Mouse (Mus musculus) liver, embryonic 14.5 days (tissue): ENCODE data around the gene Mei4. TPM values are rescaled to one million over a fixed set of nuclear protein-coding genes. Genes with fewer than 3 reads are reported as not detected.

Experiments used
- ATAC-seq: fragments of 200-750 bp; cut with Nextera tagmentation; 2 replicates; pipeline ENCODE4 v1.8.0; 2017; ENCODE audit warnings: moderate number of reproducible peaks, mild to moderate bottlenecking, moderate library complexity; ENCODE audit not compliant: insufficient read depth
- DNase-seq, 3 experiments: peaks; one replicate each; pipeline ENCODE4 v3.0.0-alpha.2; 2012 to 2013; ENCODE audit warnings: low read depth in 3 of 3, low spot score in 3 of 3
- H3K27ac ChIP-seq: fragments of 300-500 bp; sonication (generic); 2 replicates; pipeline ENCODE4 v1.5.1; 2014; ENCODE audit warnings: moderate library complexity, mild to moderate bottlenecking, control low read depth, inconsistent platforms
- H3K27me3 ChIP-seq: fragments of 300-500 bp; sonication (generic); 2 replicates; pipeline ENCODE4 v1.6.1; 2014; ENCODE audit warnings: mild to moderate bottlenecking, low read length, moderate library complexity; ENCODE audit not compliant: control insufficient read depth, insufficient read depth
- H3K36me3 ChIP-seq: fragments of 300-500 bp; sonication (generic); replicated peaks from 2 replicates; pipeline ENCODE4 v1.6.1; 2014; ENCODE audit warnings: low read depth; ENCODE audit not compliant: control insufficient read depth, insufficient read depth
- H3K4me1 ChIP-seq, 2 experiments: fragments of 200-500 bp in 1 of 2; fragments of 300-500 bp in 1 of 2; sonication (generic) in 1 of 2; replicated peaks; 2 replicates each; pipeline ENCODE4 v1.6.1; 2012 to 2014; ENCODE audit warnings: antibody characterized with exemption in 1 of 2, inconsistent platforms in 1 of 2, low read length in 1 of 2; ENCODE audit not compliant: control insufficient read depth in 2 of 2, insufficient read depth in 2 of 2
- H3K4me2 ChIP-seq: fragments of 300-500 bp; sonication (generic); 2 replicates; pipeline ENCODE4 v1.6.1; 2014; ENCODE audit warnings: low read depth, mild to moderate bottlenecking, control low read depth, moderate library complexity
- H3K4me3 ChIP-seq, 2 experiments: fragments of 200-500 bp in 1 of 2; fragments of 300-500 bp in 1 of 2; sonication (generic) in 1 of 2; 2 replicates each; pipeline ENCODE4 v1.5.1; 2012 to 2014; ENCODE audit warnings: low read depth in 2 of 2, low read length in 2 of 2, mild to moderate bottlenecking in 2 of 2, control low read depth in 1 of 2, inconsistent platforms in 1 of 2, moderate library complexity in 1 of 2; ENCODE audit not compliant: insufficient read depth in 1 of 2
- H3K9ac ChIP-seq: fragments of 300-500 bp; sonication (generic); replicated peaks from 2 replicates; pipeline ENCODE4 v1.6.1; 2014; ENCODE audit warnings: mild to moderate bottlenecking, control low read depth, moderate library complexity
- H3K9me3 ChIP-seq: fragments of 300-500 bp; sonication (generic); 2 replicates; pipeline ENCODE4 v1.6.1; 2016; ENCODE audit warnings: low read length, mixed read lengths; ENCODE audit not compliant: control insufficient read depth
- CTCF ChIP-seq: IDR thresholded peaks from 2 replicates; pipeline ENCODE4 v1.5.1; 2016; ENCODE audit warnings: antibody characterized with exemption, low read depth, control low read depth
- EP300 ChIP-seq: IDR thresholded peaks from 2 replicates; pipeline ENCODE4 v1.6.1; 2016; ENCODE audit warnings: antibody characterized with exemption, low read depth
- WGBS: fragments of 180-500 bp; shearing (Covaris S2); extraction: QIAGEN DNeasy Blood & Tissue Kit; methylation state at CpG from one replicate; pipeline ENCODE4 v1.1.7; 2014; ENCODE audit not compliant: insufficient replicate concordance; 5-methylcytosine and 5-hydroxymethylcytosine counted together
- polyA plus RNA-seq, 2 experiments: library from polyadenylated mRNA; depleted of rRNA in 1 of 2; stranded (reverse) in 1 of 2; unstranded in 1 of 2; fragments of >200 nt; fragmentation: Nextera tagmentation in 1 of 2; extraction: Ambion mirVana in 1 of 2; gene quantifications; 2 replicates each; pipeline versions ENCODE4 v1.2.1 to v1.2.3; 2012 to 2014

The Mei4 gene
- polyA plus RNA-seq, 2 experiments, result 0.11 to 0.30 TPM

GRCm38 (mm10) chr9:82136119-82136518, 272.6 kb downstream of the Mei4 start:
- H3K4me1 ChIP-seq, result no peaks in the 10 kb centered on the region
- H3K36me3 ChIP-seq, result no peaks in the 10 kb centered on the region
- ATAC-seq, result no peak
- no peak overlapping the region for H3K4me2 ChIP-seq
- H3K9ac ChIP-seq, result no peak overlapping the region
- no peak overlapping the region for H3K27ac ChIP-seq
- no peak for DNase-seq
- H3K27me3 ChIP-seq, result no peaks in the 10 kb centered on the region
- TF ChIP-seq CTCF (no peak), EP300 (no peak)
- no peaks in the 10 kb centered on the region for H3K9me3 ChIP-seq
- H3K4me3 ChIP-seq, result no peak overlapping the region

- no peak overlapping the region for H3K4me3 ChIP-seq
- H3K27ac ChIP-seq, result no peak overlapping the region
- H3K9ac ChIP-seq, result no peak overlapping the region
- DNase-seq (no peak), ATAC-seq (no peak)
- no peak overlapping the region for H3K4me2 ChIP-seq
- no peaks in the 10 kb centered on the region for H3K27me3 ChIP-seq
- no peaks in the 10 kb centered on the region for H3K4me1 ChIP-seq
- TF ChIP-seq EP300, result no peak
- H3K36me3 ChIP-seq, result no peaks in the 10 kb centered on the region
- 25% methylated on average over 9 of the region's 9 CpGs for WGBS
- no peaks in the 10 kb centered on the region for H3K9me3 ChIP-seq
Measured at GRCm38 (mm10) chr9:82160143-82160542, 296.7 kb downstream of the Mei4 start.

DNA sequence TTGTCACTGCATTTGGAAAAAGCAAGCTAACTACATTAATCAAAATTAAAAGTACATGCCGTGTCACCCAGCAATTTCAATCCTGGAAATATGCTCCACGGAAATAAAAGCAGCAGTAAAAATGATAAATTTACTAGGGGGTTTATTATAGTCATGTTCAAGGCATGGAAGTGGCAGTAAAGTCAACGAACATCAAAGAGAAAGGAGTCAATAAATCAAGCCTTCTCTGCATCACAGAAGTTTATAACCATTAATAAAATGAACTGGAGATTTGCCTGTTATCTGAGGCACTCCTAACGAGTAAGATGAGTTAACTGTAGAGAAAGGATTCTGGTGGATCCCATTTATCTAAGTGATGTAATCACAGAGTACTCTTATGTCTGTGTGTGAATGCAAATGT, 298.9 kb downstream of the Mei4 start:
- no peak for TF ChIP-seq EP300
- no peak for TF ChIP-seq CTCF
- ATAC-seq (no peak), DNase-seq (no peak)
- Histone ChIP-seq H3K27ac (no peak overlapping the region), H3K4me3 (no peak overlapping the region), H3K9me3 (no peaks in the 10 kb centered on the region), H3K4me1 (no peaks in the 10 kb centered on the region), H3K4me2 (no peak overlapping the region), H3K36me3 (no peaks in the 10 kb centered on the region), H3K27me3 (no peaks in the 10 kb centered on the region), H3K9ac (no peak overlapping the region)
- 47% methylated on average over 4 of the region's 4 CpGs for WGBS

GRCm38 (mm10) chr9:82217976-82218375, 354.5 kb downstream of the Mei4 start:
- no peaks in the 10 kb centered on the region for H3K36me3 ChIP-seq

DNA sequence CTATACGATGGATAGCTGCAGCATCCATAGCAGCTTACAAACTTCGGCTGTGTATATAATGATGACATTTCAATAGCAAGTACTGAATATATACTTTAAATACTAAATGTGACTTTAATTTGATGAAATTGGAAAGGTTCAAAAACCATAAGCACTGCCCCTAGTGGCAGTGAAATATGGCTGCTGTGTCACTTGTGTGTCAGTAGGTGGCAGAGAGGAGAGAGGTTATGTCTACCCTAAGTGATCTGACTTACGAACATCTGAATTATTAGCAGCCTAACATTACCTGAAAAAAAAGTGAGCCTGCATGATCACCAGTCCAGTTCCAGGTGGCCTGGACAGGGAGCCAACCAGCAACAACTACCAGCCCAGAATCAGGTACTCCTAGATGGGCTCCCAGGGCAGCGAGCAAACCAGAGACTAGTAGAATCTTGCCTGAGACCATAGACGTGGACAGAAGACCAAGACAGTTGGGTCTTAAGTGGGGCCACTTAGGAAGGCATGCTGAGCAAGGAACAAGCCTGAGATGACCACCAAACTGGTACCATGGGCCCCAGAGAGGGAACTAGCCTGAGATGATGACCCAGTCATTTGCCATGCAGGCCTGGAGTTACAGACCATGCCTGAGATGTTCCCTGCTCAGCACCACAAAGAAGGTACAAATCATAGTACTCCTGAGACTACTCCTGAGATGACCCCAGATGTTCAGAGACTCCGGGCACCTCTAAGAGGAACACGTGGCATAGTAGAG, 384.4 kb downstream of the Mei4 start:
- Histone ChIP-seq H3K36me3 (no peaks in the 10 kb centered on the region), H3K4me1 (no peaks in the 10 kb centered on the region), H3K4me3 (no peak overlapping the region), H3K4me2 (no peak overlapping the region), H3K27me3 (no peaks in the 10 kb centered on the region), H3K27ac (no peak overlapping the region), H3K9ac (no peak overlapping the region), H3K9me3 (no peaks in the 10 kb centered on the region)
- WGBS, result 58% methylated on average over 7 of the region's 7 CpGs
- peak; percentile 36; the same call in 1 of the 2 replicates for TF ChIP-seq CTCF
- no peak for TF ChIP-seq EP300
- no peak for ATAC-seq
- no peak for DNase-seq

More at GRCm38 (mm10) chr9:82217976-82218375, 354.5 kb downstream of the Mei4 start:
- no peaks in the 10 kb centered on the region for H3K9me3 ChIP-seq
- H3K9ac ChIP-seq, result no peak overlapping the region
- TF ChIP-seq EP300 (no peak), CTCF (no peak)
- H3K27ac ChIP-seq, result no peak overlapping the region
- no peak overlapping the region for H3K4me2 ChIP-seq
- DNase-seq (no peak), ATAC-seq (no peak)
- 38% methylated on average over 1 of the region's 1 CpGs for WGBS
- H3K27me3 ChIP-seq, result no peaks in the 10 kb centered on the region
- no peak overlapping the region for H3K4me3 ChIP-seq
- no peaks in the 10 kb centered on the region for H3K4me1 ChIP-seq

Other genes starting within 250 kb of the Mei4 start
- 0.01 and 0.03 TPM in 2 replicates for gene Htr1b, start 229.8 kb upstream of the Mei4 start, polyA plus RNA-seq (2012; rRNA removed)
- gene Htr1b, start 229.8 kb upstream of the Mei4 start, polyA plus RNA-seq (2014; fragmentation: Nextera tagmentation; extraction: Ambion mirVana), result not detected in 2 replicates